Mouse (Mus musculus) T-helper 17 cell (primary cell): Measurements from ENCODE around the gene Tgif2.

ENCODE experiments used
- in situ Hi-C, 2 experiments: fragments of 300-600 bp; cut with MboI, MseI; formaldehyde crosslinking; loops; 1 replicate in 1 of 2; 2 replicates in 1 of 2; pipeline ENCODE4 v1.15.1; 2025; ENCODE audit warnings: high pct_unique_total_duplicates in 2 of 2

Tgif2 gene

DNA sequence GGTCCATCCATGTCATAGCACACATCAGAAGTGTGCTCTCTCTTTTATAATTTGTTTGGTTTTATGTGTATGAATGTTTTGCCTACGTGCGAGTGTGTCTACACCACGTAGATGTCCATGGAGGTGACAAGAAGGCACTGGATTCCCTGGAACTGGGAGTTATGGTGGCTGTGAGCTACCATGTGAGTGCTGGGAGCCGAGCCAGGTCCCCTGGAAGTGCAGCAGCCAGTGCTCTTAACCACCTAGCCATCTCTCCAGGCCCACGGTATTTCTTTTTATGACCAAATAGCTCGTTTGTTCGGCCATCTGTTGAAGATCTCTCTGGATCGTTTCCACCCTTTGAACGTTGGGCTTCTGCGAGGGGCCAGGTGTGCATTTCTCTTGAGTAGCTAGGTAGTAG lies 3.5 kb downstream of the Tgif2 start:
- in situ Hi-C loops = no loop called here

DNA sequence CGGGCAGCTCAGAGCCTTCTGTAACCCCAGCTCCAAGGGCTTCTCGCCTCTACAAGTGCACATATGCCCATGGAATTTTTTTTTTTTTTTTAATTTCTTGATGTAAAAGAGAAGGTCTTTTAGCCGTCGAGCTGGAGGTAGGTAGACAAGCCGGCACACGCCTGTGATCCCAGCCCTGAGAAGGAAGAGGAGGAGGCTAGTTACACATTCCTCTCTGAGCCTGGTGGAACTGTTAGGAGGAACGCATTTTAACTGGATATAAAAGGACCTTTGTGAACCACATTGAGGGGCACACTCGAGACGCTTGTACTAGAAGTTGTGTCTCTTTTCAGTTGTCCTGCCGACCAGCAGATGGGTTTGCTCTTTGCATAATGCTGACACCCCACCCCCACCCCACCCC lies 4.9 kb downstream of the Tgif2 start:
- in situ Hi-C loops = no loop called here

DNA sequence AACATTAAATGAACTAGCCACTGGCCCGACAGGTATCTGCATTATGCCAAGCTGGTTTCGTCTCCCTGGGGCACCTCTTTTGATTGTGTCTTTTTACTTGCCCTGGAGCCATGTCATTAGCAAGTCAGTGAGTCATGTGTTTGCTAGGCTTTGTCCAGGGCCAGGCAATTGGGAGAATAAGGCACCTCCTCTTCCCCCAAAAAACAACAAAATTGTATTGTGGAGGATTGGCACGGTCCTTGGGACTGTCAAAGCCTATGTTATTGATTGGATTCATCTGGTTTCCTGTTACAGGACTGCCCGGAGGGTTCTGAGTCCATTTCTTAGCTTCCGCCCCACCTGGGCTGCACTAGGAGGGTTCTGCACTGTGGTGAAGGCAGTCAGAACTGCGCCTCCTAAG lies 7.8 kb downstream of the Tgif2 start:
- in situ Hi-C loops = no loop called here

DNA sequence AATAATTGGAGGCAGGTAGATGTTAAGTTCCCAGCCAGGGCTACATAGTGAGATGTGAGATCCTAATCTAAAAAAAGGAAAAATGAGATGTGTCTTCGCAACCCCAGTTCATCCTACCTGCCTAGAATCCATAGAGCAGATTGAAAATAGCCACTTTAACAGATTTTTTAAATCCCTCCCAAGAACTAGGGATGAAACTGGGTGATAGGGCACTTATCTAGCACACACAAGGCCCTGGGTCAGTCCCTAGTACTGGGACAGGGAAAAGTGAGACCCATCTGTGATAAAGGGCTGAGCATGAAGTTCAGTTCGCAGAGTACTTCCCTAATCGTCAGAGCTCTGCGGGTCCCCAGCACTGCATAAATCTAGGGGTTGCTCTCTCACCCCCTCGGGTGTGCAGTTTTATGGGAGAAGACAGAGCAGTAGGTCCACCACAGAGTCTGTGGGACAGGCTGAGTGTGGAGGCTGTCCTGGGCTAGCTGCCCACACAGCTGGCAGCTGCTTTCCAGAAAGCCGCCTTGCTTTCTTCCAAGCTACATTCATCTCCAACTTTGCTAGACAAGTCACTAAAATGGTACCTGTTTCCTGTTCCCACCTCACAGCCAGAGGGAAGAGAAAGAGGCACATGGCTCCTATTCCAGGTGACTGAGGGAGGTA lies 8.8 kb downstream of the Tgif2 start:
- in situ Hi-C loops = no loop called here

DNA sequence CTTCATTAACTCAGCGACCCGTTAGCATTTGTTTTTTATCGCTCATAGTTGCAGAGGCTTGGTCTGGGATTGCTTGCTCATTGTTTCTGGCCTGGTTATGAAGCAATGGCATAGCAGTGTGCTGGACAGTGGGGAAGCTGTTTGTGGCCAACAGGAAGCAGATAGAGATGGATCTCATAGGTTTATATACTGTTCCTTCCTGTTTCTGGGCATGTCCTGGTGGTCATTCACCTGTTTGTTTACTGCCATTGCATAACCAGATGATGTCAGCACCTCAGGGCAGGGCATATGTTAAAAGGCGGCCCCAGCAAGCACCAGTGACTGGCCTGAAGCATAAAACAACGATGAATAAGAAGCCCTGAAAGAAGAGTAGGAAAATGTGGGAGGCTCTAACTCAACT lies 10.7 kb downstream of the Tgif2 start:
- in situ Hi-C loops = loop anchor here in 1 of 2 experiments (10.0 kb wide), 1 partner anchor 1314 kb away; no protein-coding TSS in a partner anchor

DNA sequence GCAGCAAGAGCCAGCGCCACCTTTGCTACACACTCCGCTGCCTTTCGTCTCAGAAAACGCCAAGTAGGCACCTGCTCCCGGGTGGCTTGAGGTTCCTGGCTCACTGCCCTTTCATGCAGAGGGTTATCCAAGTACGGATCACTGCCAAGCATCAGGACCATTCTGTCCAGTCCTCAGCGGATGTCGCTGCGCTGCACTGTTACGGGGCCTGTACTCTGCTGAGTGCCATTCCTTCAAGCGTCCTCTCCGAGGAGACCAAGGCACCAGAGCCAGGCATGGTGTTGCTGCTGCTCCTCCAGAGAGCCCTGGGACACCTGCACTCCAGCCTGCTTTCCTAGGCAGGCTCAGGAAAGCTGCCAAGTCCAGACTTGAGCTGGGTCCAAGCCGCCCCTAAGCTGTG lies 13.8 kb downstream of the Tgif2 start:
- in situ Hi-C loops = loop anchor here in 1 of 2 experiments (10.0 kb wide), 1 partner anchor 1311 kb away; no protein-coding TSS in a partner anchor

DNA sequence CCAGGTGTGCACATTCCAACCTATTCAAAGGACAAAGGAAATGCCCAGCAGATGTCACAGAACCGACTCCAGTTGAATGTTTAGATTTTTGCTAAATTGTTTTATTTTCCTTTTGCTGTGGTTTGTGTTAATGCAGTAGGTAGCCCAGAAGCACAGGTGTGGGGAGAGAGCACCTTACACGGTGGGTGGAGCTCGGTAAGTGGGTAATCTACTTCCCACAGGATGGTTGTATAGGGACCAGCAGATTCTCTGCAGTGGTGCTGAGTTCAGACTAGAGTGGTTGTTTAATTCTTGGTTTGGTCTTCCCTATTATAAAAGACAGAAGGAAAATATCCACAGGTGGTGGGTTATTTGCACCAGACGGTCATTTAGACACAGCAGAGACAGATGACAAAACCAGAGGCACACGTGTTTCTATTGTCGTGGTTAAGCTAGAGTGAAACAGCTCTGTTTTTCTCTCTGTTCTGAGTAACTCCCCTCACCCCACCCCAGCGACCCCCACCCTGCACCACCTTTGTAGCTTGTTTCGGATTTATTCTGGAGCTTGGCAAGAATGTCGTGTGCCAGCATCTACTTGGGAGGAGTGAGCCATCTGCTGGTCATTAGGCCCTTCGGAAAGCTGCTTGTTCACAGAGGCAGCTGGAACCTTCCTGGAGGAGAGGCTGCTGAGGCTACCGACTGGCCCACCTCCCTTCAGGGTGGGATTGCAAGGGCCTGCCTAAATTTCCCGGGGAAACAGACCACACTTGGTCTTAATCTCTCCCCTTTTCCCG lies 14.4 kb downstream of the Tgif2 start:
- in situ Hi-C loops = loop anchor here in 1 of 2 experiments (10.0 kb wide), 1 partner anchor 1311 kb away; no protein-coding TSS in a partner anchor

DNA sequence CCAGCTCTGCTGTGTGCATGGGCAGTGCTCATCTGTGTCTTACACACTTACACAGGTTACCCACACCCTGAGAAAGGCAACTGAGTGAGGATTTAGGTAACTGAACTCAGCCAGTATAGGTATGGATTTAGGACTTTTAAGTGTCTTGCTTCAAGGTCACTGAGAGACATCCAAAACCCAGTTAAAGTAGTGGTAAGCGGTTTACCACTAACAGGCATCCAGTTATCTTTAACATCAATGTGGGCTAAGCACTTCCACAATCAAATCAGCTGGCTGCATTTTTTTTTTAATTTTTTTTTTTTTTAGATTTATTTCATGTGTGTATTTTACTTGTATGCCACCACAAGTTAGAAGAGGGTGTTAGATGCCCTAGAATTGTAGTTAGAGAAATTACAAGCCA lies 16.5 kb downstream of the Tgif2 start:
- in situ Hi-C loops = loop anchor here in 1 of 2 experiments (10.0 kb wide), 1 partner anchor 1308 kb away; no protein-coding TSS in a partner anchor

DNA sequence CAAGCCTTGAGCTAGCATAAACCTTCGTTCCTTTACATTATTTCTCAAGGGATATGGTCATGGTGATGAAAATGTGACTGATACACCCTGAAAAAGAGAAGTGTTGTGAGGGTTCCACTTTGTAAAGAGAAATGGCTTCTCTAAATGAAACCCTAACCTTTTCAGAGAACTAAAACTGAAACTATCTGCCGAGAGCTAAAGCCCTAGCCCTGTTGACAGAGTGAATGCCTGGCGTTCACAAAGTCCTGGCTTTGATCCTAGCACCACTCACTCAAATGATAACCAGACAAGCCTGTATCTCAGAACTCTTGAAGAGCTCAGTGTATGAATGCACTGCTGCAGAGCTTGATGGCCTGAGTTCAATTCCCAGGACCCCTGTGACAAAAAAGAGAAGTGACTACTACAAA lies 17.6 kb downstream of the Tgif2 start:
- in situ Hi-C loops = loop anchor here in 1 of 2 experiments (10.0 kb wide), 1 partner anchor 1307 kb away; no protein-coding TSS in a partner anchor

DNA sequence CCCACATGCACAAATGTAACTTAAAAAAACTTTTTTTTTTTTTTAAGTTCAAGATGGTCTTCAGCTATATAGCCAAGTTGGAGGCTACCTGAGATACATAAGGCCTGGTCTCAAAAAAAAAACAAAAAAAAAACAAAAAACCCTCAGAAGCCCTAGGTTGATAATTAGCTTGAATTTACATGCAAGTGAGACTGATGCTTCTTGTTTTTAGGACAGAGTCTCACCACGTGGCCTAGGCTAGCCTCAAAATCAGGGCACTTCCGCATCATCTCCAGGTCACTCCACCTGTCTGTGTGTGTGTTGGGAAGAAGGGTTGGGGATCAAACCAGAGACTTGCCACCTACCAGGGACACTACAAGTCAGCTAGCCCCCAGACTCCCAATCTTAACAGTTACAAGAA lies 18.0 kb downstream of the Tgif2 start, which contains the start of gene 4930518I15Rik:
Gene 4930518I15Rik, minus strand, starts transcription at position 112 of the 400 bp plus-strand sequence.
- in situ Hi-C loops = loop anchor here in 1 of 2 experiments (10.0 kb wide), 1 partner anchor 1307 kb away; no protein-coding TSS in a partner anchor

DNA sequence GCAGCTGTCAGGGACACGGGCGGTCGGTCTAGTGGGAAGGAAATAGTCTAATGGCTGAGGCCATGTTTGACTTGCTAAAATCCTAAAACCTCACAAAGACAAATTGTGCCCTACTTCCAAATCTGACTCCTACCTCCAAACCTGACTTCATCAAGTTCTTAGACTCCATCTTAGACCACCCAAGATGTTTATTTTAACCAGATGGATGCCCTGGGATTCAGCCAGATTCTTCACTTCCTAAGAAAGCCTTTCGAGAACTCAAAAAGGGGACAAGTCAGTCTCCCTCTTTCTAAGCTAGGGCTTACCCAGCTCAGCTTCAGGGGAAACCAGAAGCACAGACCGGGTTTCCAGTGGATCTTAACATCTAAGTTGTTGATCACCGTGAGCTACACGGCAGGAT lies 18.9 kb downstream of the Tgif2 start:
- in situ Hi-C loops = loop anchor here in 1 of 2 experiments (10.0 kb wide), 1 partner anchor 1306 kb away; no protein-coding TSS in a partner anchor

DNA sequence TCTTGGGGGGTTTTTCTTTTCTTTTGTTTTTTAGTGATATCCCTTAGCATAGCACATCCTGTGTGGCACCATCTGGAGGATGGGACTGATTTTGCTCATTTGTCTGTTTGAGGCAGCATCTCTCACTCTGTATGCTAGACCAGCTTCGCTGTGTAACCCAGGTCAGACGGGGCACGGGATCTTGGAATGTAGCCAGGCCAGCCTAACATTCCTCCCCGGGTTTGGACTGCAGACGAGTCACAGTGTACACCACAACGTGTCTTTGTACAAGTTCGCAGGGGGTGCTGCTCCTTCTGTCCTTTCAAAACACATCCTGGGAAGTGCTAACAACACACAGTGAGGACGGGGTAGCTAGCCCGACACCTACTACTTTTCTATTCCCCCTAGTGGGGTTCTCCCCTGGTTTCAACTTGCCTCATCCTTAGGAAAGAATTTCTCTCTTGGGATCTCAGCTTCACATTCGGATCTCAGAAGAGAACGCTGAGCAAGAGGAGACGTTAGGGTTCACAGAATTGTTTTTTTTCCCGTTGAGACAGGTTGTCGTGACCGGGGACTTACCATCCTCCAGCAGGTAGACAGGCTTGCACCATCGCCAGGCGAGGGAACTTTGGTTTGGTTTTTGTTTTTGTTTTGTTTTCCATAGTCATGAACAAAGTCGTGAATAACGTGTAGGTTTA lies 22.4 kb downstream of the Tgif2 start:
- in situ Hi-C loops = no loop called here

DNA sequence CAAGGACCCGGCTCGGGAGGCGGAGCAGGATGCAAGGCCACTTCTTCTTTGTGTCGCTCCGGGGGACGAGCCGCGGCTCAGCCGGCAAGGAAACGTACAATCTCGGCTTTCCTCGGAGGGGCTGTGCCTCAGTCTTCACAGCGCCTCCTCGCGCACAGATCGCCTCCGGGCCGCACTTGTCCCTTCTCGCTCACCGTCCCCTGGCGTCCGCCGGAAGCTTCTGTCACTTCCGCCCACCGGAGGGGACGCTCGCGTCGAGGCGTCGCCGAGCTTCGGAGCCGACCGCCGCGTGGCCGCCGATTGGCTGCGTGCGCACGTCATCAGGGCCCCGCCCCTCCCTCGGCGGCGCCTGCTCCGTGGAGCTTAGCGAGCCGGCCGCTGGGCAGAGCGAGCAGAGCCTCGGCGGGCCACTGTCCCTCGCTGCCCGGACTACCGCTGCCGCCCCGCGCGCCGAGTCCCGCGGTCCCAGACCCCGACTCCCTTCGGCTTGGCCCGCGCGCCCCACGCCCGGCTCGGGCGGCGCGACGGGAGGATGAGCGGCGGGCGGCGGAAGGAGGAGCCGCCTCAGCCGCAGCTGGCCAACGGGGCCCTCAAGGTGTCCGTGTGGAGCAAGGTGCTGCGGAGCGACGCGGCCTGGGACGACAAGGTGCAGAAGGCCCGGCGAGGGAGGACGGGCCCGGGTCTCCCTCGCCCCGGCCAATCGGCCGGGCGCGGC lies 23.1 kb downstream of the Tgif2 start, which contains the start of gene Rab5if:
Gene Rab5if, plus strand, starts transcription at position 357 of the 715 bp plus-strand sequence.
- in situ Hi-C loops = no loop called here

DNA sequence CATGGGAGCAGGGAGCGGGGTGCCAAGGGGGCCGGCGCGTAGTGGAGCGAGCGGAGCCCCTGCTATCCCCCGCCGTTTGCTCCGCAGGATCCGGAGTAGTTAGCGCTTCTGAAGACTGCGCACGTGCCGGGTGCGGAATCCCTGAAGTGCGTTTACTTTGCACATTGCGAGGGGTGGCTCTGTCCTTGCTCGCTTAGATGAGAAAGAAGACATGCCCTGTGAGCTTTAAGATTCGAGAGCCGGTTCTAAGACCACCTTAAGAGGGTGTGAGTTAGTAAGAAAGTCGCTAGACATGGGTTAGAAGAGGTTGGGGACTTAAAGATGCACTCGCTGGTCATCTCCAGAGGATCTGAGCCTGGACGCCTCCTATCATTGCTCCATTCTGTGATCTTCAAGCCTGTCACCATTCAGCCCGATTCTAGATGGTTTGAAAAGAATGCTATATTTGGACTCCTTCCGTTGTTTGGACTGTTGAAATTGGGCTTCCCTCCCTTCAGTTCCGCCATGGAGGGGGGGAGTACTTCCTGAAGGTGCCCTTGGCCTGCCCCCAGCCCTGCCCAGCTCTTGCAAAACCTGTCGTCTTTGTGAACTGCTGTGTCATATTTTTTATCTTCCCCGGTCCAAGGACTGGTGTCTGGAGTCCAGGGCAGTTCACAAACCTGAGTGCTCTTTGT lies 23.8 kb downstream of the Tgif2 start:
- in situ Hi-C loops = no loop called here

DNA sequence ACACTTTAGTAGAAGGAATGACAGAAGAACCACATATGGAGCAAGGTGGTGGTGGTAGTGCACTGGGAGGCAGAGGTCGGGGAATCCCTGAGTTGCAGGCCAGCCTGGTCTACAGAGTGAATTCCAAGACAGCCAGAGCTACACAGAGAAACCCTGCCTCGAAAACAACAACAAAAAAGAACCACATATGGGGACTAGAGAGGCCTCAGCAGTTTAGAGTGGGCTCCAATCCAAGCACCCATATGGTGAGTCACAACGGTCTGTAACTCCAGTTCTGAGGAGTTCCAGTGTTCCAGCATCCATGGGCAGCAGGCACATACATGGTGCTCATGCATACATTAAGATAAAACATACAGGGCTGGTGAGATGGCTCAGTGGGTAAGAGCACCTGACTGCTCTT lies 24.7 kb downstream of the Tgif2 start:
- in situ Hi-C loops = no loop called here

DNA sequence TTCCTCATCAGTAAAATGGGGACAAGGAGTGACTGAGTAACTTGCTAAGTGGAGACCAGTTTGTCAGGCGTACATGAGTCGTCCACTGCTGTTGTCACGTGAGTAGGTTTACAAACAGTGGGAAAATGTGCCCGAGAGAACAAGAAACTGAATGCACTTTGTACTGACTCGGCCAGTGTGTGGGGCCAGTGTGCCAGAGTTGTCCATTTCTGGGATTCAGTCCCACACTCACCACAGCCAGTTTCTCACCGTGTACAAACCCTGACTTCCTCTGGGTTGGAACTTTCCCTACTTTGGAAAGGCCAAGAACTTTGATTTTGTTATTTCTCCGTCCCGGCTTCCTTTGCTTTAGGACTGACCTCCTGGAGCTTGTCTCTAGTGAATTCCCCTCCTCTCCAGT lies 29.2 kb downstream of the Tgif2 start:
- in situ Hi-C loops = no loop called here

DNA sequence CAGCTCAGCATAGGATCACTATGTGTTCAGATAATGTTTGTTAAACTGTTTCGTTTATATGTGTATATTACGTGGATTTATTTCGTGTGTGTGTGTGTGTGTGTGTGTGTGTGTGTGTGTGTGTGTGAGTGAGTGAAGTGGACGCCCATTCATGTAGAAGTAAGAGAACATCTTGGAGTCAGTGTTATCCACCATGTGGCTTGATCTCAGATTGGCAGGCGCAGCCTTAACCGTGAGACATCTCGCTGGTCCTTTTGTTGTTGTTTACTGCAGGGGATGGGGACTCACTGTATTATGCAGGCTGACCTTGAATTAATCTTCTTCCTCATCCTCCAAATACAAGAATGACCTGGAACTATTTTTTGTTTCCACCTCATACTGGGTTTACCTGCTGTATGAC lies 29.7 kb downstream of the Tgif2 start:
- in situ Hi-C loops = no loop called here

DNA sequence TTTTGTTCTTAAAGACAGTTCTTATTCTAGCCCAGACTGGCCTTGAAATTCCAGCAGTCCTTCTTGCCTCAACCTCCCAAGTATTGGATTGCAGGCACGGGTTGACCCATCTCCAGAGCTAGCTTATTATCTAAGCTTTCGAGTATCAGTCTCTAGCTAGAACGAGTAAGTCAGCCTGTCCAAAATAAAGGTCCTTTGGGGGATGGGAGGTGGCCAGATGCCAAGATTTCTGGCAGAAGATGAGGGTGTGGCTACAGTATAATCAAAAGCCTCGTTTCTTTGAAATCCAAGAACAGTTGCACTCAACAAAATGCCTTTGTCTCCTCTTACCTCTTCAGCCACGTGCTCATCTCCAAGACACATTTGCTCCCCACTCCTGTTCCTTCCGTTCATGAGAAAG lies 30.7 kb downstream of the Tgif2 start:
- in situ Hi-C loops = no loop called here

DNA sequence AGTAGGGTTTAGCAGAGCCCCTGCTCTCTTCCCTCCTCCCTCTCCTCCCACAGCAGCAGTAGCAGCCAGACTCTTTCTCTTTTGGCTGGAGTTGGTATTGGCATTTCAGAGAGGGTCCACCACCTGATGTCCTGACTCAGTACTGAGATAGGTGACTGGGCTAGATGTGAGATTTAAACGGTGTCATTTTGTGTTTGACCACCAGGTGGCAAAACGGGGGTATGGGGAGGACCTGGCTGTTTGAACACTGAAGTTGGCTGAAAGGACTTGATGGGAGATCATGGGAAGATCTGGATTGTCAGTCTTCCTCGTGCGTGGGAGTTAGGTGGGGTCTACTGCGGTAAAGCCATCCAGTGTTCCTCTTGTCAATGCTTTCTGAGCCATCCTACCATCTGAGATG lies 33.8 kb downstream of the Tgif2 start:
- in situ Hi-C loops = no loop called here

DNA sequence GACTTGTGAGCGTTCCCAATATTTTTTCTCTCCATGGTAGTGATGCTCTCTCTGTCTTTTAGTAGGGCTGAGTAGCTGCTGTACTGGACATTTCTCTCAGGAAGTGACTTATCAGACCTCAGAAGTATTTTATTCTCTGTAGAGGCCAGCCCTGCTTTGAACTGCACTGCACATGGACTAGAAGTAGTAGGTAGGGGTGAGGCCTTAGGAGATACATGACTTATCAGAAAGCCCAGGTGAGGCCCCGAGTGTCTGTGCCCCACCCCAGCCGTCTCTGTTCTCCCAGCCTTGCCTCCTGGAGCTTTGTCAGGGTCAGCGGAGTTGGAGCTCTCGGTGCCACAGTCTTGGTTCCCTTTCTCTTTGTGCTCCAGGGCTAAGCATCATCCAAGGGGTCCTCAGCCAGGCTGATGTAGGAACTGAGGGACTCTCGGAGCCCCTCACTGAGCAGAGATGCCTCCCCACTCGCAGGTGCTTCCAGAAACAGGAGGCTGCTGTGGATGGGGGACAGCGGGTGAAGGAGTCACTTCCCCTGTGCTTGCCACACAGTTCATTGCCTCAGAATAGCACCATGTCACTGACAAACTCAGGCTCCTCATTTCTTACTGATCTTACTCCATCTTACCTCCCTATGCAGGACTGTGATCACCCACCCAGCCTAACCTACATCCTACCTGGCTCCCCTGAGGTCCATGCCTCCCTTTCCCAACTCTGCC lies 34.4 kb downstream of the Tgif2 start:
- in situ Hi-C loops = no loop called here
